Mouse (Mus musculus) MEL (cell line): ENCODE measurements around the gene Mettl1.
A peak's percentile ranks its signal among the peaks of the same experiment; 100 is the strongest.

Experiments used
- CTCF ChIP-seq, 3 experiments: IDR thresholded peaks in 2 of 3; conservative IDR thresholded peaks in 1 of 3; 2 replicates each; pipeline ENCODE4 v1.5.1; 2011 to 2012; ENCODE audit warnings: low read length in 3 of 3, low read depth in 2 of 3, mild to moderate bottlenecking in 2 of 3, improper control_type of control experiment in 1 of 3, inconsistent platforms in 1 of 3, mixed read lengths in 1 of 3, moderate library complexity in 1 of 3; ENCODE audit not compliant: control insufficient read depth in 1 of 3, insufficient read depth in 1 of 3, poor library complexity in 1 of 3, severe bottlenecking in 1 of 3
- GATA1 ChIP-seq: IDR thresholded peaks from 2 replicates; pipeline ENCODE4 v1.6.1; 2011; ENCODE audit warnings: low read depth, low read length, improper control_type of control experiment
- MAZ ChIP-seq: IDR thresholded peaks from 2 replicates; pipeline ENCODE4 v1.6.1; 2012; ENCODE audit warnings: low read depth, mild to moderate bottlenecking, inconsistent platforms, low read length, improper control_type of control experiment
- MYC ChIP-seq: IDR thresholded peaks from 2 replicates; pipeline ENCODE4 v1.6.1; 2011; ENCODE audit warnings: low read depth, mild to moderate bottlenecking, low read length, improper control_type of control experiment, moderate library complexity
- NELFE ChIP-seq: IDR thresholded peaks from 2 replicates; pipeline ENCODE4 v1.6.1; 2011; ENCODE audit warnings: low read depth, low read length, improper control_type of control experiment
- POLR2A ChIP-seq, 2 experiments: IDR thresholded peaks; 2 replicates each; pipeline ENCODE4 v1.6.1; 2011 to 2012; ENCODE audit warnings: low read length in 2 of 2, mild to moderate bottlenecking in 2 of 2, control low read depth in 1 of 2, improper control_type of control experiment in 1 of 2, low read depth in 1 of 2, moderate library complexity in 1 of 2; ENCODE audit not compliant: control insufficient read depth in 1 of 2, insufficient read depth in 1 of 2, poor library complexity in 1 of 2
- ZKSCAN1 ChIP-seq: IDR thresholded peaks from 2 replicates; pipeline ENCODE4 v1.6.1; 2012; ENCODE audit warnings: low read depth, mild to moderate bottlenecking, inconsistent platforms, low read length, improper control_type of control experiment, moderate library complexity

GRCm38 (mm10) chr10:127068360-127069038 is 27.3 kb downstream of the Mettl1 start:
- TF ChIP-seq CTCF (IDR thresholded peaks at IDR 0.05 in 2 of 3, conservative IDR thresholded peaks at IDR 0.05 in 1 of 3; ENCODE audit: control insufficient read depth in 1 of 3, insufficient read depth in 1 of 3, low read depth in 2 of 3, low read length in 3 of 3, poor library complexity in 1 of 3, severe bottlenecking in 1 of 3) (no peak), POLR2A (IDR thresholded peaks at IDR 0.05; ENCODE audit: control insufficient read depth in 1 of 2, insufficient read depth in 1 of 2, low read depth in 1 of 2, low read length in 2 of 2, poor library complexity in 1 of 2) (no peak), MAZ (no peak), ZKSCAN1 (0 out of 2 replicates have a peak, but pooled peaks have one; percentile 1), NELFE (no peak), GATA1 (peak; percentile 63; the same call in 1 of the 2 replicates), MYC (no peak)
